Mouse (Mus musculus): Measurements from ENCODE around the gene Fmo6. TPM values are rescaled to one million over a fixed set of nuclear protein-coding genes. Genes with fewer than 3 reads are reported as not detected.

Gene Fmo6
- polyA plus RNA-seq, 1 experiment from 2014 or later = 0.14 TPM

GRCm38 (mm10) chr1:162937970-162938695 is 818 bp upstream of the Fmo6 start:
- Histone ChIP-seq H3K4me2 (no peak overlapping the region), H3K4me3 (replicated peaks) (no peak overlapping the region), H3K27ac (replicated peaks) (no peak overlapping the region), H3K9ac (replicated peaks) (no peak overlapping the region), H3K9me3 (replicated peaks) (no peaks in the 10 kb centered on the region), H3K27me3 (replicated peaks) (no peaks in the 10 kb centered on the region), H3K4me1 (no peaks in the 10 kb centered on the region), H3K36me3 (no peaks in the 10 kb centered on the region)
- 72% methylated on average over 5 of the region's 5 CpGs for WGBS
- peak; percentile 31; the same call in 1 of the 2 replicates for ATAC-seq (ENCODE audit: low FRiP score)

GRCm38 (mm10) chr1:162934374-162935012 is 2.8 kb downstream of the Fmo6 start:
- Histone ChIP-seq H3K4me3 (replicated peaks) (no peak overlapping the region), H3K27ac (replicated peaks) (no peak overlapping the region), H3K27me3 (replicated peaks) (no peaks in the 10 kb centered on the region), H3K9ac (replicated peaks) (no peak overlapping the region), H3K36me3 (no peaks in the 10 kb centered on the region), H3K4me1 (no peaks in the 10 kb centered on the region), H3K9me3 (replicated peaks) (no peaks in the 10 kb centered on the region), H3K4me2 (no peak overlapping the region)
- 72% methylated on average over 4 of the region's 4 CpGs for WGBS
- ATAC-seq (ENCODE audit: low FRiP score) = no peak

DNA sequence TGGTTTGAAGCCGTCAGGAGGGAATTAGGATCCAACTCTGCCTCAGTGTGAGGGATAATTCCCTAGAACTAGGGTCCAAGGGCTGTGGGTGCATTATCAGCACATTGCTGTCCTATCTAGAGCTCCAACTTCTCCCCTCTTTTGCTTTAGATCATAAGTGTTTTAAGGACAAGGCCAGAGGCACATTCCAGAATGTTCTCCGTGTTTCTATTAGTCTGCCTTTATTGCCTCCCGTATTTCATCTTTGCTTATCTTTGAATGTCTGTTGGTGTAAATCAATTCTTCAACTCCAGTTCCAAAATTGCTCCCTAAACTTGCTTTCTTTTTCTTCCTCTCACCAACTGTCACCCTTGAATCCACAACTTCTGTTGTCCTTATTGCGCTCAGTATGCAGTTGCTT is 4.9 kb downstream of the Fmo6 start:
- no peaks in the 10 kb centered on the region for H3K4me1 ChIP-seq
- H3K27ac ChIP-seq (replicated peaks) = no peak overlapping the region
- H3K27me3 ChIP-seq (replicated peaks) = no peaks in the 10 kb centered on the region
- H3K9me3 ChIP-seq (replicated peaks) = no peaks in the 10 kb centered on the region
- no peak for ATAC-seq (ENCODE audit: low FRiP score)
- no peak overlapping the region for H3K4me2 ChIP-seq
- WGBS = 87% methylated on average over 4 of the region's 4 CpGs
- no peak overlapping the region for H3K9ac ChIP-seq (replicated peaks)
- no peak overlapping the region for H3K4me3 ChIP-seq (replicated peaks)
- no peaks in the 10 kb centered on the region for H3K36me3 ChIP-seq

DNA sequence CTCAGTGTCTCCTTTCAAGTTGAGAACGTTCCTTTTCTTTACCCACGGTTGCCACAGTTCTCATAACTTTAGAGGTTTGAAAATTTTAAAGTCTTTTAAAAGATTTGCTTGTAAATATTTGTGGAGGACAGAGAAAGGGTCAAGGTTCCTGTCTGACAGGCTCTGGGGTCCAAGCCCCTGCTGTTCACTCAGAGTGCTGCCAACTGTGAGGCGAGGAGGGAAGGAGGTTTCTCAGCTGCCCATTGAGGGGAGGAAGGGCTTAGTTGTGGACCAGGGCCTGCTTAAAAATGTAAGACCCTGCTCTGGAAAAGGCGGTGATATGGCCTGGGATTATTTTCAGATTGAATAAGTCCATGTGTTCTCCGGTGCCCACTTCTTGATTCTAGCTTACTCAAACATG is 5.4 kb downstream of the Fmo6 start:
- H3K27me3 ChIP-seq (replicated peaks) = no peaks in the 10 kb centered on the region
- H3K9me3 ChIP-seq (replicated peaks) = no peaks in the 10 kb centered on the region
- H3K4me2 ChIP-seq = no peak overlapping the region
- no peak overlapping the region for H3K4me3 ChIP-seq (replicated peaks)
- no peak overlapping the region for H3K27ac ChIP-seq (replicated peaks)
- WGBS = 86% methylated on average over 5 of the region's 5 CpGs
- H3K4me1 ChIP-seq = no peaks in the 10 kb centered on the region
- H3K9ac ChIP-seq (replicated peaks) = no peak overlapping the region
- H3K36me3 ChIP-seq = no peaks in the 10 kb centered on the region
- ATAC-seq (ENCODE audit: low FRiP score) = no peak

DNA sequence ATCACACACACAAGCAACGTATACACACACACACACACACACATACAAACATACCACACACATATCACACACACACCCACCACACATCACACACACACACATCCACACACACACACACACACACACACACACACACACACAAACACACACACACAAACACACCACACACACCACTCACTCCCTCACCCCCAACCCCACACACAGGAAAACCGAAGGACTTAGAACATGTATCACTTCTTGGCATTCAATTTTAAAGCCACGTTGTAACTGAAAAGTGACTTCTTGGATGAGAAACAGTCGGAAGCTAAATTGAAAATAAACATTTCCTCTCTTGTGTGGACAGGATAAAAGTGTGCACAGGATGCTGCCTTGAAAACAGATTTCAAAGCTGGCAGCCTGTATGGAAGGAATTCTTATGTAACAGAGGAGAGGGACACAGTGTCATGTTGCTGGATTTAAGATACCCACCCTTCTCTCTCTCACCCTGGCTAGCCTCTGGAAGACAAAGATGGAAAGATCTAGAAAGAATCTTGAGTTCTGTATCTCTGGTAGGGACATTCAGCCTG is 5.9 kb downstream of the Fmo6 start:
- ATAC-seq (ENCODE audit: low FRiP score) = no peak
- Histone ChIP-seq H3K4me2 (no peak overlapping the region), H3K9me3 (replicated peaks) (no peaks in the 10 kb centered on the region), H3K27me3 (replicated peaks) (no peaks in the 10 kb centered on the region), H3K36me3 (no peaks in the 10 kb centered on the region), H3K4me3 (replicated peaks) (no peak overlapping the region), H3K27ac (replicated peaks) (no peak overlapping the region), H3K4me1 (no peaks in the 10 kb centered on the region), H3K9ac (replicated peaks) (no peak overlapping the region)
- 87% methylated on average over 4 of the region's 4 CpGs for WGBS

DNA sequence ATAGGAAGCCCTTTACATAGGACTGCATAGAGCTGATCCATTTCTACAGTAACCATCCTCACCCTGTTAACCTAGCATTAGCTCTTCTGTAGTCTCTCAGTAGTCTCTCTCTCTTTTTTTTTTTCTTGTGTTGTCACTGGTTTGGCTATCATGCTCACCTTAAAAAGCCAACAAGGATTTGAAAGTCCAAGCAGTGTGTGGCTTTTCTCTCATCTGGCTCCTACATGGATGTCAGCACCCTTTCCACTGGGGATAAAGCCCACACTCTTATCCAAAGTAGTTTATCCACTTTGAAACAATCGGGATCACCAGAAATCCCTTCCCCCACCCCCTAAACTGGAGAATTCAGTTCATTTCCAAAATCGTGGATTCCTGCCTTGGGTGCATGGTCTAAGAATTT is 6.7 kb downstream of the Fmo6 start:
- Histone ChIP-seq H3K4me1 (no peaks in the 10 kb centered on the region), H3K36me3 (no peaks in the 10 kb centered on the region), H3K9me3 (replicated peaks) (no peaks in the 10 kb centered on the region), H3K4me2 (no peak overlapping the region), H3K9ac (replicated peaks) (no peak overlapping the region), H3K27me3 (replicated peaks) (no peaks in the 10 kb centered on the region), H3K4me3 (replicated peaks) (no peak overlapping the region), H3K27ac (replicated peaks) (no peak overlapping the region)
- WGBS = 66% methylated on average over 2 of the region's 2 CpGs
- ATAC-seq (ENCODE audit: low FRiP score) = no peak

DNA sequence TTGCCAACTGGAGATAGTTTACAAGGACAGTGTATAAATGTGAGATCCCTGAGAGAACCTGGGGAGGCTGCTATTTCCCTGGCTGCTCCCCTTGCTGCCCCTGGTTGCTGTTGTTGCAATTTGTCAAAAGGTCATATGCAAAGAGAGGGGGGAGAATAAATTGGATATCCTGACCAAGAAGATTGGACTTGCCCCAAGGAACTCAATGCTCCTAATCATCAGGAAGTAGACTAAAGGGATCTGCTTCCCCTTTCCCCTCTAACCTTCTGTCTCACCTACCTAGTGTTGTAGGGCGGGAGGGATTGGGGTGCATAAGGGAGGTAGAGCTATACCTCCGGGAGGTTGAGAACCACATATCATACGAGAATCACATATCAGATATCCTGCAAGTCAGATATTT is 8.2 kb downstream of the Fmo6 start:
- H3K27me3 ChIP-seq (replicated peaks) = no peaks in the 10 kb centered on the region
- H3K4me1 ChIP-seq = no peaks in the 10 kb centered on the region
- no peaks in the 10 kb centered on the region for H3K36me3 ChIP-seq
- H3K4me3 ChIP-seq (replicated peaks) = no peak overlapping the region
- no peaks in the 10 kb centered on the region for H3K9me3 ChIP-seq (replicated peaks)
- H3K9ac ChIP-seq (replicated peaks) = no peak overlapping the region
- 91% methylated on average over 3 of the region's 3 CpGs for WGBS
- no peak overlapping the region for H3K27ac ChIP-seq (replicated peaks)
- H3K4me2 ChIP-seq = no peak overlapping the region
- no peak for ATAC-seq (ENCODE audit: low FRiP score)

DNA sequence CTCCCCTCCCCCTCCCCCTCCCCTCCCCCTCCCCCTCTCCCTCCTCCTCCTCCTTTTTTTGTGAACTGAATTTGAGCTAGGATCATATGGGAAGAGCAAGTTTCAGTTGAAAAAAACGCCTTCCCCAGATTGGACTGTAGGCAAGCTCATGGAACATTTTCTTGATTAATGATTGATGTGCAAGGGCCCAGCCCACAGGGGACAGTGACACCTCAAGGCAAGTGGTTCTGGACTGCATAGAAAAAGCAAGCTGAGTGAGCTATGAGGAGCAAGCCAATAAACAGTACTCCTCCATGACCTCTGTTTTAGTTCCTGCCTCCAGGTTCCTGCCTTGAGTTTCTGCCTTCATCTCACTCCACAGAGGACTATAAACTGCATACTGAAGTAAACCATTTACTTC is 12.2 kb downstream of the Fmo6 start:
- H3K4me2 ChIP-seq = no peak overlapping the region
- no peaks in the 10 kb centered on the region for H3K27me3 ChIP-seq (replicated peaks)
- H3K27ac ChIP-seq (replicated peaks) = no peak overlapping the region
- WGBS = 80% methylated on average over 1 of the region's 1 CpGs
- H3K9ac ChIP-seq (replicated peaks) = no peak overlapping the region
- no peak overlapping the region for H3K4me3 ChIP-seq (replicated peaks)
- no peak for ATAC-seq (ENCODE audit: low FRiP score)
- H3K9me3 ChIP-seq (replicated peaks) = no peaks in the 10 kb centered on the region
- no peaks in the 10 kb centered on the region for H3K4me1 ChIP-seq
- no peaks in the 10 kb centered on the region for H3K36me3 ChIP-seq

DNA sequence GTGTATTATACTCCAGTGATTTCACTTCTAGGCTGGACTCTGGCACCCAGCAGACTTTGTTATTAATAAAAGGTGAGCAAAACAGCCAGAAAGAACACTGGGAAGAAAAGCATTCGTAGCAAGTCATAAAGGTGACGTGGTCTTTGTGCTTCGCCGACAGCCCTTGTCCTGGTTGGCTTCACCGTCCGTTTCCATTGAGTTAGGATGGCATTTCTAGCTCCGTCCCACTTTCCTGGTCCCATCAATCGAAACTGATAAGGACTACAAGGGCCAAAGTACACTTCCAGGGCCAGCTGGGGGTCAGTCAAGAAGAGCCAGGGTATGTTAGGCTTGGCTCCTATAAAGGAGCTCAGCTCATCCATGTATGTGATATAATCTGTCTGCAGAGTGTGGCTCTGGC is 20.7 kb downstream of the Fmo6 start:
- Histone ChIP-seq H3K4me1 (no peaks in the 10 kb centered on the region), H3K9me3 (replicated peaks) (no peaks in the 10 kb centered on the region), H3K27me3 (replicated peaks) (no peaks in the 10 kb centered on the region), H3K9ac (replicated peaks) (no peak overlapping the region), H3K27ac (replicated peaks) (no peak overlapping the region), H3K4me2 (no peak overlapping the region), H3K36me3 (no peaks in the 10 kb centered on the region), H3K4me3 (replicated peaks) (no peak overlapping the region)
- 87% methylated on average over 8 of the region's 8 CpGs for WGBS
- no peak for ATAC-seq (ENCODE audit: low FRiP score)

DNA sequence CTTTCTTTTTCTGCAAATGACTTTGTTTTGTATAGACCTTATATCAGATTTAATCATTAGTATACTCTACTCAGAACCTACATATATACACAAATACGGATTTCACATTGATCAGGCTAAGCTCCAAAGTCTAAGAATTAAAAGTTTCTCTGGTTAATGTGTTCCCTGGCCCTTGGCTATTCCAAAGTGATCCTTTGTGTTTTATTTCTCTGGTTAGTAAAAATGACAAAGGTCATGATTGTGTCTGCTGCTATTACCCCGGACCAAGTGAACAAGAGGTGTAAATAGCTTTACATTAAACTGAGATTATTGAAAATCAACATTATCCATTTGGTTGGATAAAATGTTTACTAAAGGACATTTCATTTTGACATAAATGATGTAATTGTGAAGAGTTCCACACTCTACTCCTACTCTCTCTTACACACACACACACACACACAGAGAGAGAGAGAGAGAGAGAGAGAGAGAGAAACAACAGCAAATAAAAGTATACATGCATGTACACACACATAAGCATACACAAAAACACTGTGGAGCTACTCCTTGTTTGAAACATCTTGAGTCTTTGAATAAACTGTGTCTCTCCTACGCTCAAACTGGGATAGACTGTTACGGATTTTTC is 22.3 kb downstream of the Fmo6 start:
- ATAC-seq (ENCODE audit: low FRiP score) = no peak
- Histone ChIP-seq H3K9me3 (replicated peaks) (no peaks in the 10 kb centered on the region), H3K27ac (replicated peaks) (no peak overlapping the region), H3K27me3 (replicated peaks) (no peaks in the 10 kb centered on the region), H3K4me2 (no peak overlapping the region), H3K4me3 (replicated peaks) (no peak overlapping the region), H3K9ac (replicated peaks) (no peak overlapping the region), H3K4me1 (no peaks in the 10 kb centered on the region), H3K36me3 (no peaks in the 10 kb centered on the region)
- WGBS = 88% methylated on average over 4 of the region's 4 CpGs

DNA sequence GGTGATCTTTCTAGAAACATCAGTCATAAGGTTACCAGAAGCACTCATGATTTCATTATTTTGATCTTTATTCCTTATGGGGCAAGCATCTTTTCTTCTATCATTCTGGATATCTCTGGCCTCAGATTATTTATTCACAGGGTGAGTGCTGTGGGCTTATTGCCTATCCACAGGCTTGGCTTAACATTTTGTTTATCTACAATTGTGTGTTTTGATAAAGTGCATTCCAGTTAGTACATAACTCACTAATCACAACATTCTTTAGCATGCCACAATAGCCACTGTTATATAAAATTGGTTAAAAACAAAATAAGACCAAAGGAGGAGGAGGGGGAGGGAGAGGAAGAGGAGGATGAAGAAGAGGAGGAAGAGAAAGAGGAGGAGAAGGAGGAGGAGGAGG is 25.2 kb downstream of the Fmo6 start:
- ATAC-seq (ENCODE audit: low FRiP score) = no peak
- Histone ChIP-seq H3K4me3 (replicated peaks) (no peak overlapping the region), H3K36me3 (no peaks in the 10 kb centered on the region), H3K9ac (replicated peaks) (no peak overlapping the region), H3K9me3 (replicated peaks) (no peaks in the 10 kb centered on the region), H3K27me3 (replicated peaks) (no peaks in the 10 kb centered on the region), H3K27ac (replicated peaks) (no peak overlapping the region), H3K4me2 (no peak overlapping the region), H3K4me1 (no peaks in the 10 kb centered on the region)

- Histone ChIP-seq H3K9me3 (replicated peaks) (no peaks in the 10 kb centered on the region), H3K4me1 (no peaks in the 10 kb centered on the region), H3K4me2 (no peak overlapping the region), H3K27ac (replicated peaks) (no peak overlapping the region), H3K27me3 (replicated peaks) (no peaks in the 10 kb centered on the region), H3K4me3 (replicated peaks) (no peak overlapping the region), H3K36me3 (no peaks in the 10 kb centered on the region), H3K9ac (replicated peaks) (no peak overlapping the region)
- WGBS = 33% methylated on average over 4 of the region's 4 CpGs
- ATAC-seq (ENCODE audit: low FRiP score) = peak; percentile 79
Measured at GRCm38 (mm10) chr1:162901879-162902278, 35.4 kb downstream of the Fmo6 start.

Measured in neural tube, embryonic 15.5 days (tissue).